Mouse (Mus musculus) adrenal gland, adult 2 months (tissue): ENCODE data around the gene Aif1. TPM values are rescaled to one million over a fixed set of nuclear protein-coding genes. Genes with fewer than 3 reads are reported as not detected.

ENCODE experiments used
- DNase-seq: peaks from one replicate; pipeline ENCODE4 v3.0.0; 2021
- polyA plus RNA-seq: library from polyadenylated mRNA; depleted of rRNA; stranded (reverse); fragments of >200 nt; gene quantifications from 2 replicates; pipeline ENCODE4 v1.2.3, GENCODE M21; 2012
- total RNA-seq, 2 experiments: library from RNA; stranded (reverse); gene quantifications; 2 replicates each; pipeline ENCODE4 v1.2.3; 2021

Gene Aif1
- total and polyA plus RNA-seq, 3 experiments, result 0.46 to 6.4 (median 3.4) TPM

DNA sequence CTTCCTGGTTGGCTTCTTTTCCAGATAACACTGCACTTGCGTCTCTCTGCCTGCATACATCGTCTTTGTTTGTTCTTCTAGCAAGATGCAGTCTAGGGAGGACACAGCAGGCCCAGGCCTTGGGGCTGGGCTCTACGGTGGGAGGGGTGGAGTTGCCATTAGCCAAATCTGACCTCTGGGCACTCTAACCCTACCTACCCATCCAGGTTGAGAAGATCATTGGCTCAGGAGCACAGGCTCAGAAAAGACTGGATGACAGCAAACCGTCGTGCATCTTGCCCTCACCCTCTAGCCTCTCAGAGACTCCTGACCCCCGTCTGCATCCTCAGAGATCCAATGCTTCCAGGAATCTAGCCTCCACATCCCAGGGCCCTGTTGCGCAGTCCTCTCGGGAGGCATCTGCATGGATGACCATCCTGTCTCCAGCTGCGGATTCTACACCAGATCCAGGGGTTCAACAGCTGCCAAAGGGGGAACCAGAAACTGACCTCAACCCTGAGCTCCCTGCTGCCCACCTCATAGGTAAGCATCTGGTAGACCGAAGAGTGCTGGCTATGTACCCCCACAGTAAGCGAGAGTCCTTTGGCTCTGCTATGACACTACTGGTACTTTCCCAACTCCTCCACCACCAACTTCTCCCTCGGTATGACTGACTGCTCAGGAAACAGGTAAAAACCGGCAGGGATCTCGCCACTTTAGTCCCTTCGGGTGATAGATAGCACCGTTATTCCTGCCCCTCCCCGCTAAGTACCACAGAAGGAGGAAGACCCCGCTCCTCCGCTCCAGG, 19.2 kb upstream of the Aif1 start:
- no peak for DNase-seq

DNA sequence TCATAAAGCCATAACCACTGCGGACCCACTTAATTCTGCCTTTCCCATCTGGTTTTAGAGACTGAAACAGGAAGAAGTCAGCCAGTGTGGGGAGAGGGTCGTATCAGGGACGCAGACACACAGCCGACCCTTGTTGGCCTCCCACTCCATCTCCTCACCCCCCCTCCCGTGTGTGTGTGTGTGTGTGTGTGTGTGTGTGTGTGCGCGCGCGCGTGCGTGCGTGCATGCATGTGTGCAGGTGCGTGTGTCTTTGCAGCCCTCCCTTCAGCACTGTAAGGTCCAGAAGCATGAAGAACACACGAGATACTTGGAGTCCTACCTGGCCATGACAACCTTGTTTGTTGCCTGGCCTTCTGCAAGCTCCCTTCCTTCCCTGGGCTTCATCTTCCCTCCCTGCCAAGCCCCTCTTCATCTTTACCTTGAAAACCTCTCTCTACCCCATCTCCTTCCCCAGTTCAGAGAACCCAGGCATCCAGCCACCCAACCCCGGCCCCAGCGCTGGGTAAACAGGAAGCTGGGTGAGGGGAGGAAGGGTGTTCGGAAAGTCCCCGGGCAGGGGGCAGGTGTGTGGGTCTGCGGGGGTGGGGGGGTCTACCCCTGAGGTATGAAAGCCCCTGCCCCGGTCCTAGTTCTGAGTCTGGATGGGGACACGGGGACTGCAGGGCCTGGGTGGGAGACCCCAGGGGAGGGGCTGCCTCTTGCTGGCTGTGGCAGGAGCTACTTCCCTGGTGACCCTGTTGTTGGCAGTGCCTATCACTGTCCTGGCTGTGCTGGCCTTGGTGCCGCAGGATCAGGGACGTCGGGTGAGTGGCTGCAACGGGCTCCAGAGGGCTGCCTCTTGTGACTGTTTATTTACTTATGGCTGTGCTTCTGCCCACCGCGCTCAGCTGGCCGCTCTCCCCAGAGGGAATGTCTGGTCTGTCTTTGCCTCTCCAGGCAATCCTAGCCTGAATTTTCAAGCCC, 18.3 kb upstream of the Aif1 start, which contains the start of gene Ltb:
TSS of gene Ltb (plus strand) at position 559 of the 963 bp plus-strand sequence.
- peak; percentile 77 for DNase-seq

DNA sequence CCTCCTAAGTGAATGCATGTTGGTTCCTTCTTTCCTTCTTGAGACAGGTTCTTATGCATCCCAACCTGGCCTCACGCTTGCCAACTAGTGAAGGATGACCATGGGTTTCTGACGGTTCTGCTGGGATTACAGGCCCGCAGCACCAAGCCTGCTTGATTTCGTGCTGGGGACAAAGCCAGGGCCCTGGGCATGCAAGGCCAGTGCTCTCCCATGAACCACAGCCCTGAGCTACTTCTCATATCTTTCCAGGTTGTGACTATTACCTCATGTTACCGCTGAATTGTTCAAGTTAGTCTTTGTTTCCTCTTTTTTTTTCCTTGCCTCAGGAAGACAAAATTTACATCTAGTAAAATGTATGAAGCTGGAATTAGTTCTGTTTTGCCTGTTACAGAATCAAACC, 17.1 kb upstream of the Aif1 start:
- DNase-seq, result peak; percentile 44

DNA sequence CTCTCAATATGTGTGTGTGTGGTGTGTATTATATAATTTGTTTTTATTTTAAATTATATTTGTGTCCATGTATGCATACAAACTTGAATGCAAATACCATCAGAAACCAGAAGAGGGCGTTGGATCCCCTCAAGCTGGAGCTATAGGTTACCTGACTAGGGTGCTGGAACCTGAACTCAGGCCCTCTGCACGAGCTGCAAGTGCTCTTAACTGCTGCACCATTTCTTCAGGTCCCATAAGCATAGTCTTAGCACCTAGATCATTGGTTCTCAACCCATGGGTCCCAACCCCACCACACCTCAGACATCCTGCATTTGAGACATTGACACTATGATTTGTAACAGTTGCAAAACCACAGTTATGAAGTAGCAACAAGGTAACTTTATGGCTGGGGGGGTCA, 15.9 kb upstream of the Aif1 start:
- no peak for DNase-seq

DNA sequence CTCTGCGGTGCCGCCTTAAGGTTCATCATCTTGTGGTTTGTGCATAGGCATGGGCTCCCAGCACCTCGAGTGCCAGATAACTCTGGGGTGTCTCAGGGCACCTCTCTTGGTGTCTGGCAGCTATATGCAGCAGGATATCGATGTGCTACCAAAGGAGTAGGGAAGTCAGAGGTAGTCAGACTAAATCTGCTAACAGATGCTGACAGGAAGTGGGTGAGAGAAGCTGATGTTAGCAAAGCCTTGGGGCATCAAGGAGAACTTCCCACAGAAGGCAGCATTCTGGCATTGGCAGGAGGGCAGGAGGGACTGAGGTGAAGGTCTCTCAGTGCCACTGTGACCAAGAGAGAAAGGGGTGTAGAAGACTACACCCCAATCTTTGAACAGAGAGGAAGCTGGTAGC, 14.2 kb upstream of the Aif1 start:
- DNase-seq, result no peak

DNA sequence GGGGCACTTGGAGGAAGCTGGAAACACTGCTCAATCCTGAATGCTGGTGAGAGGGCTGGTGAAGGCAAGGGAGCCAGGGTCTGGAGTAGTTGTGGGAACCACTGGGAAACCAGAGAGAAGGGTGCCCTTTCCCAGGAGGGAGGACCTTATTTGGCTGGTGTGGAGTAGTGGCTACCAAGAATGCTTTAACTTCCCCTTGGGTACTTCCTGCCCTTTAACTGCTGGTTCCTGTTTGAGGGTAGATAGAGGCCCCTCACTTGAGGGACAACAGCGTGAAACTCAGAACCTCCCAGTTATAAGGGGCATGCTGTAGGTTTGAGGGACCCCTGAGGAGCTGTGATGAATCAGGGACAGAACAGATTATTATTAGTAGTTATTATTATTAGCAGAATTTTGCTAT, 13.3 kb upstream of the Aif1 start:
- no peak for DNase-seq

DNA sequence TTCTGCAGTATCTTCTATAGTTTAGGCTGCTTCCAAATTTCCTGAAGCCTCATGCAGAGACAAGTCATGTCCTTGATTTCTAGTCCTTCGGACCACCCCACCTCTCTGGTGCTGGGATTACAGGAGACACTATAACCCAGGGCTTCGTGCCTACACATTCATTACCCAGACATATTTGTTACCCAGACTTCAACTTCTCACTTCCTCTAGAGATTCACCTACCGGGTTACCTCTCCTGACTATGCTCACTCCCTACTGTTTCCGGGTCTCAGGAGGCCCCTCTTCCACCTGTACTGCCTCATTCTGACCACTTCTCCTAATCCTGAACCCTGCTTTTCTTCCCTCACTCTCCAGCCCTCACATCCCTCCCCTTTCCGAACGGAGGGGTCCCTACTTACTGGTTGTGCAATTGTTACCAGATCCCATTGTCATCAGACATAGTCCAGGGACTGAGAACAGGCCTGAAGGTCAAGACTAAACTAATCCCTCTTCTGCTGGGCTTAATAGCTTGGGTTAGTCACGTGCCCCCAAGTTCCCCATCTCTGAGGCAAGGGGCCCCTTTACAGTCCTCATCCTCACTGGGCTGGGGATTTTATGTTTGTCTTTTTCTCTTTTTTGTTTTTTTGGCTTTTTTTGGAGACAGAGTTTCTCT, 12.2 kb upstream of the Aif1 start, which contains the start of gene Lst1:
TSS of gene Lst1 (minus strand) at position 481 of the 652 bp plus-strand sequence.
- DNase-seq, result no peak

DNA sequence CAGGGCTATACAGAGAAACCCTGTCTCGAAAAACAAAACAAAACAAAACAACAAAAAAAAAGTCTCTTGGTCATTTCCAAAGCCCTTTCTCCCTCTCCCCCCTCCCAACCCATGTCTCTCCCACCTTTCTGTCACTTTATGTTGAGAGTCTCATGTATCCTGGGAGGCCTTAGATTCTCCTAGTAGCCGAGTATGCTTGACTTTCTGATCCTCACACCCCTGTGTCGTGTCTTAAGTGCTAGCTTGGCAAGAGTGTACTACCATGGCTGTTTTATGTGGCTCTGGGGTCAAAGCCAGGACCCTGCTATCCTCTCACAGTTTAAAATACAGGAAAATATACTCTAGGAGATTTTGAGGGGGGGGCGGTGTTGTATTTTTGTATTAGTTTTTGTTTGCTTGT, 11.5 kb upstream of the Aif1 start:
- DNase-seq, result no peak

DNA sequence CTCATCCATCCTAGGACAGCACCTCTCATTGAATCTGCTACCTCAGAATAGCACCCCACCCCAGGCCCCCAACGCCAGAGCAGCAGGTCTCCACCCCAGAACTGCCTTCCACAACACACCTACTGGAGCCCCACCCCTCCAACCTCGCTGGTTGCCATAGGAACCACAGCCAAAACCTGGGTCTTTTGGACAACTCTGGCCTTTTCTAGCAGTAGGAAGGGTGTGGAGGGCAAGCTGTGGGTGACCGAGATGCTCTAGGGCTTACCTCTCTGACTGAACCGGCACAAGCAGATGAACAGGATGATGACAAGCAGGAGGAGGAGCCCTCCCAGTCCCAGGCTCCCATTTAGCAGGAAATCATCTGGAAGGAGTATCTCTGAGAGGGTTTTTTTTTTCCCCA, 10.8 kb upstream of the Aif1 start:
- DNase-seq, result no peak

DNA sequence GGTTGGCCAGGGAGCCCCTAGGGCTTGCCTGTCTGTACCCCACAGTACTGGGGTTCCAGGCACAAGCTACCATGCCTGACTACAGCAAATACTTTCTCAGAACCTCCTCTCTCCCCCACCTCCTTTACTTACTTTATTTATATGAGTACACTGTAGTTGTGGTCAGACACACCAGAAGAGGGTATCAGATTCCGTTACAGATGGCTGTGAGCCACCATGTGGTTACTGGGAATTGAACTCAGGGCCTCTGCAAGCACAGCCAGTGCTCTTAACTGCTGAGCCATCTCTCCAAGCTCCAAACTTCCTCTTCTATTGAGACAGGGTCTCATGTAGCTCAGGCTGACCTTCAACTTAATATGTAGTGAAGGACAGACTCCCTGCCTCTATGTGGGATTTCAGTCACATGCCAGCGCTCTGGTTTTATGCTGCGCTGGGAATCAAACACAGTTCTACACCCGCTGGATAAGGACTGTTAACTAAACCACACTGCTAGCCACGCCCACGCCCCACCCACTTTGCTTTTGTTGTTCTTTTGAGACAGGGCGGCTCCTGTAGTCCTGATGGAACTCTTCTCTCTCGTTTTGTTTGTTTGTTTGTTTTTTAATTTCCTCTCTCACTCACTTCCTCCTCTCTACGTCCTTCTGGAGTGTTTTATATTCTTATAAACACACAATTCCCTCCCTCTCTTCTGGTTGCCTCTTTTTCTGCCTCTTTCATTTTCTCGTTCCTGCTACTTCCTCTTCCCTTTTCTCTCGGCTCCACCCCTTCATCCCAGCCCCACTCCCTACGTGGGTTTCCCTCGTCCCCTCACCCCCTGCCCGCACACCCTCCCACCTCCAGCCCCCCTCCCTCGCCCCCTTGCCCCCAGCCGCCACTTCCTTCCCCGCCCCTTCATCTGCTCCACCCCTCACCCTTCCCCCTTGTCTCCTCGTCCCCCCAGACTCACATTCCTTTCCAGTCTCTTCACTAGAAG, 10.1 kb upstream of the Aif1 start:
- peak; percentile 80 for DNase-seq

DNA sequence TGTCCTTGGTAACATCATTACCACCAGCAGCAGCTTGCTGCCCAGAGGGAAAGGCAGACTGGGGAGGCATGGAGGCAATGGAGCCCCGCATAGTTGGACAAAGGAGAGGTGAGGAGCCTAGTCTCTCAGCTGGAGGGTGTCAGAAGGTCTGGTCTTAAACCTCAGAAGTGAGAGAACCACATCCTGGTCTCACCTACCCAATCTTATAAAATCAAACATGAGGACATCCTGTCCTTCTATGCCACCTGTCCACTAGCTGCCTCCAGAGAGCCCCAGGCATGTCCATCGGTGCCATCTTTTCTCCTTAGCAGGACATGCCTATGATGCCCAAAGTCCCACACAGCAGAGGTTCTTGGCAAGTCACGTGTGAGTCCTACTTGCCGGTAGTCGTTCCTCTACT, 4.2 kb upstream of the Aif1 start:
- no peak for DNase-seq

DNA sequence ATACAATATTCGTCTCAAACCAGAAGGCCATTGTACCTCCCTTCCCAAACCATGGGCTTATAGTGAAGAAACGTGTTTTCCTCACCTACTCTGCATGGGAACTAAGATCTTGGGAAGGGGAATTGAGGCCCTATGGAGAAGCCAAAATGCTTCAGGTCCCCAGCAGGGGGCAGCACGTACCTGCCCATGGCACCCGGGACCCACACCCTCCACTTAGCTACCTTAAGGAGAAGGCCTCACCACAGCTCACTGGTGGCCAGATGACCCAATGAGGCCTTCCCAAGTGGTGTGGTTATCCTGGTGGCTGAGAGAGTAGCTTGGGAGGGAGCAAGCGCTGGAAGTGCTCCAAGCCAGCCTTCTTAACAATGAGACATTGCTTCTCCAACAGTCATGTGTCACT, 2.7 kb upstream of the Aif1 start:
- peak; percentile 86 for DNase-seq

DNA sequence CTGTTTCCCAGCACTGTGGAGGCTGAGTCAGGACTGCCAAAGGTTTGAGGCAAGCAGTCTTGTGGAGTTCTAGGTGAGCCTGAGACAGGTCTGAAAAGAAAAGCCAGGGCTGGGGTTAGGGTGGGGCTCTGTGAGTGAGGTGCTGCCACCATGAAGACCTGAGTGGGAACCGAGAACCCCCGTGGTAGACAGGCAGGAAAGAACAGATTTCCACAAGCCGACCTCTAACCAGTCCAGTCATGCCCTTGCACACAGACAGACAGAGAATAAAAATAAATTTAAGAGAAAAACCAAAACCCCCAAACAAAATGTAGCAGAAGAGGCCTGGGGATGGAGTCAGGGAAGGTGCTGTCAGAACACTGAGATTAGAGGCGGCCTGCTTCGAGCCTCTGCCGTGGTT, 486 bp downstream of the Aif1 start:
- no peak for DNase-seq

DNA sequence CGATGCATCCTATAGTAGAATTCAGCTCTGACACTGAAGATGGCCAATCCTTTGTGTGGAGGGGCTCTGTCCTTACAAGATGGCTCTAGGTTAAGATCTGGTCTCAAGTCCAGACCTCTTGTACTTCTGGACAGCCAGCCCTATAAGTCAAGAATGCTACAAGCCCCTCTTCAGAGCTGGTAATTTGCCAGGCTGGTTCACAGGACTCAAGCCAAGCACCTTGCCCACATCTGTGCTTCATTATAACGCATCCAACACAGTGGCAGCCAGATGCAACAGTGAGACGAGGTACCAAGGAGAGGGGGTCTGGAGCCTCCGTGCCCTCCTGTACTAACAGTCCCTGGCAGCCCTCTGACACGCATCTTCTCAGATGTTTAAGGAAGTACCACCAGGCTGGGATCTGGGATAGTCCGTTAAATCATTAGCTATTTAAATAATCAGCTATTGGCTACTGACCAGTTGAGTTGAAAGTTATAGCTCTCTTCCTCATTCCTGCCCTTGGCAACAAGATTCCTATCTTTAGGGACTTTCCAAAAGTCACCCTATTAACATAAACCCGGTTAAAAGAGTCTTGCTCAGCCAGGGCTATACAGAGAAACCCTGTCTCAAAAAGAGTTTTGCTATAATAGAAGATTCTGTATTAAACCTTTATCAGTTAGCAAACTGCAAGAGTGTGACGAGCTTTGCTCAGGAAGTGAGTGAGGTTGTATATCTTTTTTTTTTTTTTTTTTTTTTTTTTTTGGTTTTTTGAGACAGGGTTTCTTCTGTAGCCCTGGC, 1.5 kb downstream of the Aif1 start:
- DNase-seq, result no peak

DNA sequence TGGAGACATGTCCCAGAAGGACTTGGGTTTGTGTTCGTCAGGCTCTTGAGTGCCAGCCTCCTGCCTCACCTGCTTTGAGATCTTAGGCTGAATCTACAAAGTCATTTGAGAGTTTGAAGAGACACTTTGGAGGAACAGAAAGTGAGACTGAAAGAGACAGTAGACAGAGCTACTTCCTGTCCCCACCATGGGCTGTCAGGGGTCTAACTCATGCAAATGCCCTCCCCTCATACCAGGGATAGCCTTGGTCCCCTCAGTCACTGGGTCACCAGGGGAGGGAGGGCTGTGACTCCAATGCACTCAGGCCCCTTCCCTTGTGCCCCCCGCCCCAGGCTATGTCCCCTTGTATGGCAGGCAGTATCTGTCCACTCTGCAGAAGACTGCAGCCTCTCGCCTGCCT, 2.5 kb downstream of the Aif1 start:
- no peak for DNase-seq

DNA sequence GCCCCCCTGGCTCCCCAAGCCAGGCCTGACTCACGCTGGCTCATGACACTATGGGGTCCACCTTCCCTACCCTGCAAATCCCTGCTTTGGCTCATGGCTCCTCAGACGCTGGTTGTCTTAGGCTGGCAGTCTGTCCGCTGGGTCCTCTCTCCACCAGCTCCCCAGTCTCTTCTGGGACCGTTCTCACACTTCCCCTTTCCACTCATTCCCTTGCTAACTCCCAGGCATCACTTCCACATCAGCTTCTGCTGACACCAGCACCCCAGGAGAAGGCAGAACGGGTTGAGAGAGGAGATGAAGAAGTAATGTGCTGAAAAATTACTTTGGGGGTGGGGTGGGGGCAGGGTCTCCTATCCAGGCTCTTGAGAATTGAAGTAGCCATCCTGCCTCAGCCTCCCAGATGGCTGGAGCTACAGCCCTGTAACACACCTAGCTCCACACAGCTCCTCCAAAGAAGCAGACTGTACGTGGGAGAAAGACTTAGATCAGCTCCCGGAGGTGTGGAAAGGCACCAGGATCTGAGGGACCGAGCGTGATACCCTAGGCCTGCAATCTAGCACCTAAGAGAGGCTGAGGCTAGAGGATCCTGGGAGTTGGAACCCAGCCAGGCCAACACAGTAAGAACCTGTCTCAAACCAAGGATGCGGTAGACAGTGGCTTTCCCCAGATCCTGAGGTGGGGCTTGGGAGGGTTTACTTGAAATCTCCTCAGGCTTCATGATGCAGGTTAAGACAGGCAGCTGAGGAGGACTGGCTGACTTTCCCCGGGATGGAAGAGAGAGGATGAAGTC, 3.2 kb downstream of the Aif1 start:
- DNase-seq, result no peak

DNA sequence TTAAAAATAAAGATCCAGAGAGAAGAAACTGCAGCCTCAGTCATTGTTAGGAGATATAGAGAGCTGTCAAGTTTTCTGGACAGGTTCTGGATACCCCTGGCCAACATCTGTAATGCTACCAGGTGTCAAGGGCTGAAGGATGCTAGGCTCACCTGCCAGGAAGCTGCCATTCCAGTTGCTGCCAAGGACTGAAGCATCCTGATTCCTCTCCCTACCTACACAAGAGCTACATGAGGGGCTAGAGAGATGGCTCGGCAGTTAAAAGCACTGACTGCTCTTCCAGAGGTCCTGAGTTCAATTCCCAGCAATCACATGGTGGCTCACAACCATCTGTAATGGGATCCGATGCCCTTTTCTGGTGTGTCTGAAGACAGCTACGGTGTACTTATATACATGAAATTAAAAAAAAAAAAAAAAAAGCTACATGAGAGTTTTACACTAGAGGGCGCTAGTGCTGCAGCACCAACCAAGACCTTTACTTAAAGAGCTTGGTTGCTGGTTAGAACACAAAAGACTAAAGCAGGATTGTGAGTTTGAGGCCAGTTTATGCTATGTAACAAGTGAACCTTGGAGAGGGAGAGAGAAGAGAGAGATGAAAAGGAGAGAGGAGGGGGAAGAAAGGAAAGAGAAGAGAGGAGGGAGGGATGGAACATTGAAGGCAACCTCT, 7.2 kb downstream of the Aif1 start:
- DNase-seq, result no peak

DNA sequence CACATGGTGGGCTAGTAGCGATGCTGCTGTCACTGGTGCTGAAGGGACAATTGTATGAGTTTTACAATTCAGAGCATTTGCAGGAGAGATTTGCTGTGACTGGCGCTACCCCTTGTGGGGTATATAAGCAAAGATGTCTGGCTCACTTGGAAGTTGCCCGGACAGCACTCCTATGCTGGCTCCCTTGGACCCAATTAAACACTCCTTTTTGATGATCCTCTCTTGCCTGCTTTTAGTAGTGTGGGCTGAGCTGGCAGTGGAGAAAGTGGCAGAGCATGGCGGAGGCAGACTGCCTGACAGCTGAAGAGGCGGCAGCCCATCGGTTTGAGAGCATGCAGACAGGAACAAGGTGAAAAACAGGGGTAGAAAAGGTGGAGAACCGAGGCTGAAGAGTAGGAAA, 8.1 kb downstream of the Aif1 start:
- no peak for DNase-seq
